Mouse (Mus musculus) lung, adult 2 months (tissue): Measurements from ENCODE around the gene Ticam1. TPM values are rescaled to one million over a fixed set of nuclear protein-coding genes. Genes with fewer than 3 reads are reported as not detected.

ENCODE experiments used
- DNase-seq: peaks from one replicate; pipeline ENCODE4 v3.0.0; 2022
- H3K4me1 ChIP-seq: fragments of 200-500 bp; 2 replicates; pipeline ENCODE4 v1.6.1; 2011; ENCODE audit warnings: low read length; ENCODE audit not compliant: control insufficient read depth, insufficient read depth
- H3K4me3 ChIP-seq: fragments of 200-500 bp; replicated peaks from 2 replicates; pipeline ENCODE3; 2011; ENCODE audit warnings: low read depth, mild to moderate bottlenecking, control low read depth, low read length; ENCODE audit errors: extremely low read depth
- CTCF ChIP-seq: fragments of 200-500 bp; IDR thresholded peaks from 2 replicates; pipeline ENCODE4 v1.5.1; 2011; ENCODE audit warnings: mild to moderate bottlenecking, low read length, control low read depth; ENCODE audit not compliant: insufficient read depth
- POLR2A ChIP-seq: fragments of 200-500 bp; IDR thresholded peaks from 2 replicates; pipeline ENCODE4 v1.6.1; 2011; ENCODE audit warnings: low read depth, mild to moderate bottlenecking, control low read depth, low read length, borderline replicate concordance; ENCODE audit errors: extremely low read depth
- WGBS: fragments of 180-500 bp; shearing (Covaris S2); methylation state at CpG from one replicate; pipeline ENCODE4 v1.1.7; 2018; 5-methylcytosine and 5-hydroxymethylcytosine counted together
- polyA plus RNA-seq: library from polyadenylated mRNA; depleted of rRNA; stranded (reverse); fragments of >200 nt; gene quantifications from 2 replicates; pipeline ENCODE4 v1.2.3, GENCODE M21; 2012

Gene Ticam1
- polyA plus RNA-seq, 1 experiment: 18.1 TPM

DNA sequence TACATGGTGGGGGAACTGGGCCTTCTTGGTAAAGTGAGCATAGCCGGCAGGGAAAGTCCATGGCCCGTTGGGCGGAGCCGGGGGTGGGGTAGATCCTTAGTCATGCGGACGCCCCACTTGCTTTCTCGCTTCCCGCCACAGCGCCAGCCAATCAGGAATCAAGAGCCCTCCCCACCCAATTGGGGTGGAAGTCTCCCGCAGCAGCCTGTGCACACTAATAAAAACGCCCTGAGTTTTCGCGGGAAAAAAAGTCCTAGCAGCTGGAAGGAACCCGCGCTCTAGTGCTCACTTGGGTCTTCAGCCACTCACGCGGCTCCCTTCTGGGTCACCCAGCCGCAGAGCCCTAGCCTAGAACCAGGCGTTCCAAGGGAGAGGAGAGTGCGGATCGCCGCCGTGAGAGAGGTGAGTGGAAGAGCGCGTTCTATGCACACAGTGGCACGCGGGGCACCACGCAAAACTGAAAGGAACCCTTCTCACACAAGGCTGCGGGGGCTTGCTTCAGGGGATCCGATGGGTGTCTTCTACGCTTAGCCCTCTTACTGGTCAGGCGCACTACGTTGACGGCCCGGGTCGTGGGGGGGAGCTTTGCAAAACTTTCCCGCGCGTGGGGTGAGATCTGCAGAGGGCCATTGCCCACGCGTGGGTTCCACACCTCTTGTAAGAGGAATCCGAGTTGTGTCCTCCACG, 26.7 kb upstream of the Ticam1 start, which contains the start of gene Uhrf1:
TSS of gene Uhrf1 (plus strand) at position 162 of the 687 bp plus-strand sequence.
- Histone ChIP-seq H3K4me1 (0 out of 2 replicates have a peak, but pooled peaks cover 2% of the 10 kb centered on the region), H3K4me3 (peak within 1 kb of the TSS; percentile 77)
- under 1% methylated on average over 43 of the region's 43 CpGs for WGBS
- peak; percentile 40 for DNase-seq
- TF ChIP-seq CTCF: no peak
- no peak for TF ChIP-seq POLR2A

- TF ChIP-seq CTCF (no peak), POLR2A (no peak)
- no peak for DNase-seq
- no peak overlapping the region for H3K4me3 ChIP-seq
- H3K4me1 ChIP-seq: 0 out of 2 replicates have a peak, but pooled peaks cover 2% of the 10 kb centered on the region
- WGBS: 35% methylated on average over 13 of the region's 13 CpGs
Observed at GRCm38 (mm10) chr17:56302363-56302996, 25.9 kb upstream of the Ticam1 start.

GRCm38 (mm10) chr17:56300186-56300585, 23.6 kb upstream of the Ticam1 start, which contains the start of gene Arrdc5:
Gene Arrdc5 (minus strand): TSS chr17:56300286.
- DNase-seq: no peak
- no peak within 1 kb of the TSS for H3K4me3 ChIP-seq
- H3K4me1 ChIP-seq: 0 out of 2 replicates have a peak, but pooled peaks cover 2% of the 10 kb centered on the region
- TF ChIP-seq CTCF: no peak
- WGBS: 90% methylated on average over 9 of the region's 9 CpGs

DNA sequence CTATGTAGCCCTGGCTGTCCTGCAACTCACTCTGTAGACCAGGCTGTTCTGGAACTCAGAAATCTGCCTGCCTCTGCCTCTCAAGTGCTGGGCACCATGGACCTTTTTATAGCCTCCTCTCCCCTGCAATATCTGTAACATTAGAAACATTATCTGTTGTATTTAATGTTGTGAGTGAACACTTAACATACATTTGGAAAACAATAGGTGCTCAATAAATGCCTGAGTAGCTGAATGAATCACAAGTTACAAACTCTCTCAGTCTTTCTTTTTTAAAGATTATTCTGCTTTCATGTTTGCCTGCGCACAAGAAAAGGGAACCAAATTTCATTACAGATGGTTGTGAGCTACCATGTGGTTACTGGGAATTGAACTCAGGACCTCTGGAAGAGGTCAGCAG, 21.7 kb upstream of the Ticam1 start:
- Histone ChIP-seq H3K4me3 (no peak overlapping the region), H3K4me1 (no peaks in the 10 kb centered on the region)
- WGBS: 86% methylated on average over 1 of the region's 1 CpGs
- no peak for TF ChIP-seq CTCF
- TF ChIP-seq POLR2A: no peak
- no peak for DNase-seq

DNA sequence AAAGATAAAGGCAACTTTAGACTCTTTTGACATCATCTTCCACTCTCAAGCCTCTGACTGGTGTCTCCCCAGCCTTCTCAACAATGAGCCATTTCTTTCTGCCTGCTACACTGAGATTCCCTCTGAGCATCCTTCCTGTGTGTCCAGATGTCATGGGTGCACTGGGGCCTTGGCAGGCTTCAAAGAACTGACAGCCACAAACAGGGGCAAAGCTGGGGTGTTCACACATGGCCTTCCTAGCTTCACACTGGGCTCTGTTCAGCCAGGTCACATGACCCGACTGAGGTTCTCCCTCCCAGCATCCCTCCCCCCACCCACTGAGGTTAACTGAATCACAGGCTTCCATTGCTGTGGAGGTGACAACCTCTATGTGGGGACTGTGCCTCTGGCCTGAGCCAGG, 19.6 kb upstream of the Ticam1 start:
- TF ChIP-seq POLR2A (no peak), CTCF (no peak)
- H3K4me1 ChIP-seq: peaks cover 3% of the 10 kb centered on the region
- 77% methylated on average over 1 of the region's 1 CpGs for whole genome bisulfite sequencing
- no peak overlapping the region for H3K4me3 ChIP-seq
- no peak for DNase-seq

DNA sequence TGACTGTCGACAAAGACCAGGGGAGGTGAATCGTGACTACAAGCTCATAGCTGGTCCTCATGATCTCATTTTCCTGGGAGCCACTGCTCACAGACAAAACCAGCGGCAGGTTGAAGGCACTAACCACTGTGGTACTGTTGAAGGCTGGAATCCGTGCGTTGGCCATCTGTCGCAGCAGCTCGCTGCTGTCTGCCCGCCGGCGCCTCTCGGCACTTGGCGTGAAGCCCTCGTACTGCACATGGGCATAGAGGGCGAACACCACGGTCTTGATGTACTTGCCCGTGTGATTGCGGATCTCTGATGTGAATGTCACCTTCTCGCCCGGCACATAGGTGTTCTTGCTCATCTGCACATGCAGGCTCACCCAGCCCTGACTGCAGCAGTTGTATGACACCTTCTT, 17.7 kb upstream of the Ticam1 start:
- whole genome bisulfite sequencing: 89% methylated on average over 19 of the region's 19 CpGs
- DNase-seq: no peak
- H3K4me3 ChIP-seq: no peak overlapping the region
- peaks cover 3% of the 10 kb centered on the region for H3K4me1 ChIP-seq
- TF ChIP-seq CTCF (no peak), POLR2A (no peak)

GRCm38 (mm10) chr17:56293291-56293690, 16.7 kb upstream of the Ticam1 start:
- Histone ChIP-seq H3K4me1 (peaks cover 3% of the 10 kb centered on the region), H3K4me3 (no peak overlapping the region)
- no peak for DNase-seq
- WGBS: 68% methylated on average over 1 of the region's 1 CpGs
- TF ChIP-seq CTCF (no peak), POLR2A (no peak)

- WGBS: 78% methylated on average over 4 of the region's 4 CpGs
- TF ChIP-seq CTCF (no peak), POLR2A (no peak)
- Histone ChIP-seq H3K4me1 (peaks cover 4% of the 10 kb centered on the region), H3K4me3 (no peak within 1 kb of the TSS)
- DNase-seq: no peak
Observed at GRCm38 (mm10) chr17:56292531-56293222, 16.1 kb upstream of the Ticam1 start, which contains the start of gene Plin3. Gene Plin3 (minus strand): TSS chr17:56292873.

GRCm38 (mm10) chr17:56291826-56292475, 15.4 kb upstream of the Ticam1 start:
- no peak for TF ChIP-seq POLR2A
- TF ChIP-seq CTCF: no peak
- 82% methylated on average over 7 of the region's 7 CpGs for WGBS
- DNase-seq: no peak
- H3K4me3 ChIP-seq: no peak overlapping the region
- peaks cover 6% of the 10 kb centered on the region for H3K4me1 ChIP-seq
